Mouse (Mus musculus) testis, adult 2 months (tissue): ENCODE data around the gene Ank. TPM values are rescaled to one million over a fixed set of nuclear protein-coding genes. Genes with fewer than 3 reads are reported as not detected.

Experiments used
- H3K27ac ChIP-seq: fragments of 200-500 bp; 2 replicates; pipeline ENCODE4 v1.5.1; 2012; ENCODE audit warnings: low read depth, low read length; ENCODE audit not compliant: control insufficient read depth, insufficient read depth
- H3K27me3 ChIP-seq: fragments of 200-500 bp; 2 replicates; pipeline ENCODE4 v1.6.1; 2012; ENCODE audit warnings: mild to moderate bottlenecking, low read length, moderate library complexity; ENCODE audit not compliant: control insufficient read depth, insufficient read depth
- H3K36me3 ChIP-seq: fragments of 200-500 bp; 2 replicates; pipeline ENCODE4 v1.6.1; 2012; ENCODE audit warnings: mild to moderate bottlenecking, low read length; ENCODE audit not compliant: control insufficient read depth, insufficient read depth
- H3K4me1 ChIP-seq: fragments of 200-500 bp; 2 replicates; pipeline ENCODE4 v1.6.1; 2012; ENCODE audit warnings: low read length; ENCODE audit not compliant: control insufficient read depth, insufficient read depth
- H3K4me3 ChIP-seq: fragments of 200-500 bp; 2 replicates; pipeline ENCODE4 v1.5.1; 2012; ENCODE audit warnings: low read depth, mild to moderate bottlenecking, low read length, moderate library complexity, mixed read lengths; ENCODE audit not compliant: control insufficient read depth
- CTCF ChIP-seq: fragments of 200-500 bp; IDR thresholded peaks from 2 replicates; pipeline ENCODE4 v1.5.1; 2012; ENCODE audit warnings: low read depth, mild to moderate bottlenecking, inconsistent platforms, low read length, moderate library complexity; ENCODE audit not compliant: control insufficient read depth, insufficient read depth, insufficient replicate concordance
- POLR2A ChIP-seq: fragments of 200-500 bp; IDR thresholded peaks from 2 replicates; pipeline ENCODE4 v1.6.1; 2012; ENCODE audit warnings: low read depth, mild to moderate bottlenecking, inconsistent platforms, low read length, moderate library complexity; ENCODE audit not compliant: control insufficient read depth
- polyA plus RNA-seq: library from polyadenylated mRNA; depleted of rRNA; stranded (reverse); fragments of >200 nt; gene quantifications from 2 replicates; pipeline ENCODE4 v1.2.3, GENCODE M21; 2012

Gene Ank
- polyA plus RNA-seq, 1 experiment, result 9.1 TPM

GRCm38 (mm10) chr15:27481956-27482355 lies 15.5 kb downstream of the Ank start:
- Histone ChIP-seq H3K27me3 (no peaks in the 10 kb centered on the region), H3K4me1 (peaks cover 2% of the 10 kb centered on the region; the same call in 1 of the 2 replicates), H3K36me3 (no peaks in the 10 kb centered on the region), H3K4me3 (no peak overlapping the region), H3K27ac (no peak overlapping the region)
- no peak for TF ChIP-seq POLR2A
- TF ChIP-seq CTCF, result no peak

GRCm38 (mm10) chr15:27483183-27483582 lies 16.7 kb downstream of the Ank start:
- Histone ChIP-seq H3K27me3 (no peaks in the 10 kb centered on the region), H3K4me3 (no peak overlapping the region), H3K4me1 (no peaks in the 10 kb centered on the region), H3K36me3 (no peaks in the 10 kb centered on the region), H3K27ac (no peak overlapping the region)
- no peak for TF ChIP-seq CTCF
- TF ChIP-seq POLR2A, result no peak

- H3K4me3 ChIP-seq, result no peak overlapping the region
- no peak overlapping the region for H3K27ac ChIP-seq
- no peak for TF ChIP-seq CTCF
- no peak for TF ChIP-seq POLR2A
- H3K4me1 ChIP-seq, result no peaks in the 10 kb centered on the region
- H3K27me3 ChIP-seq, result no peaks in the 10 kb centered on the region
- H3K36me3 ChIP-seq, result no peaks in the 10 kb centered on the region
Measured at GRCm38 (mm10) chr15:27485567-27486278, 19.2 kb downstream of the Ank start.

- Histone ChIP-seq H3K36me3 (no peaks in the 10 kb centered on the region), H3K4me3 (no peak overlapping the region), H3K4me1 (no peaks in the 10 kb centered on the region), H3K27me3 (no peaks in the 10 kb centered on the region), H3K27ac (no peak overlapping the region)
- TF ChIP-seq CTCF (no peak), POLR2A (no peak)
Measured at GRCm38 (mm10) chr15:27486279-27486618, 19.8 kb downstream of the Ank start.

- no peaks in the 10 kb centered on the region for H3K36me3 ChIP-seq
- H3K4me3 ChIP-seq, result no peak overlapping the region
- H3K27ac ChIP-seq, result no peak overlapping the region
- no peak for TF ChIP-seq POLR2A
- TF ChIP-seq CTCF, result no peak
- H3K27me3 ChIP-seq, result no peaks in the 10 kb centered on the region
- H3K4me1 ChIP-seq, result no peaks in the 10 kb centered on the region
Measured at GRCm38 (mm10) chr15:27487059-27487458, 20.6 kb downstream of the Ank start.

- H3K4me3 ChIP-seq, result no peak overlapping the region
- no peaks in the 10 kb centered on the region for H3K27me3 ChIP-seq
- TF ChIP-seq POLR2A, result no peak
- no peak for TF ChIP-seq CTCF
- no peaks in the 10 kb centered on the region for H3K4me1 ChIP-seq
- no peak overlapping the region for H3K27ac ChIP-seq
- no peaks in the 10 kb centered on the region for H3K36me3 ChIP-seq
Measured at GRCm38 (mm10) chr15:27488042-27488441, 21.6 kb downstream of the Ank start.

- H3K27me3 ChIP-seq, result no peaks in the 10 kb centered on the region
- no peak overlapping the region for H3K27ac ChIP-seq
- H3K36me3 ChIP-seq, result no peaks in the 10 kb centered on the region
- H3K4me3 ChIP-seq, result no peak overlapping the region
- H3K4me1 ChIP-seq, result peaks cover 2% of the 10 kb centered on the region; the same call in 1 of the 2 replicates
- TF ChIP-seq POLR2A (no peak), CTCF (no peak)
Measured at GRCm38 (mm10) chr15:27490676-27491075, 24.2 kb downstream of the Ank start.
